Mouse (Mus musculus) left cerebral cortex, postnatal 4 days (tissue): ENCODE results near the gene Wdfy3. TPM values are rescaled to one million over a fixed set of nuclear protein-coding genes. Genes with fewer than 3 reads are reported as not detected.
"Not testable (repeated sequence)": the region's sequence is repeated elsewhere in the genome, so short reads cannot be mapped to it uniquely, and the experiment has no call there.

Experiments used
- DNase-seq: peaks from one replicate; pipeline ENCODE4 v3.0.0-alpha.2; 2022
- intact Hi-C: fragments of 180-260 bp; cut with DNase I; formaldehyde crosslinking; loops from one replicate; pipeline ENCODE4 v1.15.1; 2025
- total RNA-seq, 2 experiments: library from RNA; stranded (reverse); gene quantifications; 2 replicates each; pipeline ENCODE4 v1.2.3; 2021

The Wdfy3 gene
- total RNA-seq, 2 experiments from 2014 or later, result 118 TPM

DNA sequence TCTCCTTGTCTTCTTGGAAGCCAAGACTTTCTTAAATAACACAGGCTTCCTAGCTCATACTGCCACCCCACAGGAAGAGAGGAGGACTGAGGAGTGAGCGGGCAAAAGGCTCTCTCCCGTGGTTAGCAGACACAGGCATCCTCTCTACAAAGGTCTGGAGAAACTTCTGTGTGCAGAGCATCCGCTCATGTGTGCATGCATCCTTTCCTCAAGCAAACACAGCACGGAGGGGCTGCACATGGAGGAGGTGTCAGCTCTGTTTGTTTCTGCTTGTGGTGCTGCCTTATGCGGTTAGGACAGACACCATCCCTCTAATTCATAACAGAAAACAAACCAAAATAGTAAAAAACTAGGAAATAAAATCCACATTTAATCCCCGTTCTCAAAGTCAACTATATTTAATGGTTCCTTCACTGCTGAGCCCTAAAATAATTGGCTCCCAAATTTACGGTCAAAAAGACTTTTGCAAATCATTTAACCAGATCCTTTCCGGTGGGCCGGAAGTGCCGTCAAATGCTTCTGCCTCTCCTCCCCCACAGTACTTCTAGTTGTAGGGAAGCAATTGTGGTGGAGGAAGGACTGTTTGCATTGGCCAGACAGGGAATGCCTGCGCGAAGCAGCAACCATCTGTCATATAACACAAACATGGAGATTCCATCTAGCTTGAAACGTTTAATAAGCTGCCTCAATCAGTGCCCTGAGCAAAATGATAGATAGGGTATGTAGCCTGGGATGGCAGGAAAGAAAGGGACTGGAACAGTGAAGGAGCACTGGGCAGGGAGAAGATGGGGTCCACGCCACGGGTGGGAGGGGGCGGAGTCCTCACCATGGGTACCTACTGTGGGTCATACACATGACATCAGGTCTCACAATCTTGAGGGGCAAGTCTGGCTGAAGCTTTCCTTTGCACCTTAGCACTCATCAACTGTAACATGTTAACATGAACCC is 115.1 kb downstream of the Wdfy3 start:
- no peak for DNase-seq
- intact Hi-C loops, result no loop called here

DNA sequence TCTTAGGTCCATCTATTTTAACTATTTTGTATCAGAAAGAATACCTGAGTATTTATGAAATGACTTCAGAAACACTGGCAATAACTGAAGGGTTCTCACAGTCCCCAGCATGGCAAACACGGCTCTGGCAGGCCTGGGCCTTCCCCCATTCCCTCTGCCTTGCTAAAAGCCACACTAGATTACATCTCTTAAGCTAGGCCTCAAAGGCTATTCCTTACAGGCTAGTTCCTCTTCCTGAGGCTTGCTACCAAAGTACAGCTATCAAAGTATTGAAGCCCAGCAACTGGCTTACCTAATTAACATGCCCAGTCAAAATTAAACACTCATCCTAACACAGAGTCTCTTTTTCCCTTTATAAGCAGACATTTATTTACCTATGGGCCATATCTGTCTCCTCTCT is 117.8 kb downstream of the Wdfy3 start:
- no peak for DNase-seq
- intact Hi-C loops, result no loop called here

DNA sequence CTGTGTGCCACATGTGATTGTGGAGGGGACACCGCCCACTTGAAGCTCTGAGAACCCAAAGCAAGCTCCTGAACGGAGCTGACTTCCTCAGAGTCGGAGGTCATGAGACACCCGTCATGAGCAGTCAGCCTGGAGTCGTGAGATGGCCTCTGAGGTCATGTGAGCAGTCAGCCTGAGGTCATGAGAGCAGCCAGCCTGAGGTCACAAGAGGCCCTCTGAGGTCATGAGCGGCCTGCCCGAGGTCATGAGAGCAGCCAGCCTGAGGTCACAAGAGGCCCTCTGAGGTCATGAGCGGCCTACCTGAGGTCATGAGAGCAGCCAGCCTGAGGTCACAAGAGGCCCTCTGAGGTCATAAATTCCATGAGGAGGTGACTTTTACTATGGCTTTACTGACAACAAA is 120.4 kb downstream of the Wdfy3 start:
- DNase-seq, result no peak
- intact Hi-C loops, result no loop called here

DNA sequence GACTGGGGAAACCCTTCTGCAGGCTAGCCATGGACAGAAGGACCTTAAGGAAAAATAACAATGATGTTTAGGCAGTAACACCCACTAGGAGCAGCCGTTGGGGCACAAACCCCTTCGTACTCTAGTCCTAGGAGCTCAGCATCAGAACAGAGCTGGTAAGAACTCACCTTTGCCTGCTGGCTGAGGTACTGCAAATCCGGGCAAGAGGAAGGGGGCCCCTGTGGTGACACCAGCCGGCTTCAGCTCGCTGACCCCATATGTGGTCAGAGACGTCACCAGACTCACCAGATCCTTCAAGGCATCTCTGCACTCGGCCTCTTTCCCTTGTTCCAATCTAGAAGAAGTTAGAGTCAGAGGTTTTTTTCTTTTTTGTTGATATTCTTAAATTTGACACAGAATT is 121.1 kb downstream of the Wdfy3 start:
- no peak for DNase-seq
- intact Hi-C loops, result no loop called here

DNA sequence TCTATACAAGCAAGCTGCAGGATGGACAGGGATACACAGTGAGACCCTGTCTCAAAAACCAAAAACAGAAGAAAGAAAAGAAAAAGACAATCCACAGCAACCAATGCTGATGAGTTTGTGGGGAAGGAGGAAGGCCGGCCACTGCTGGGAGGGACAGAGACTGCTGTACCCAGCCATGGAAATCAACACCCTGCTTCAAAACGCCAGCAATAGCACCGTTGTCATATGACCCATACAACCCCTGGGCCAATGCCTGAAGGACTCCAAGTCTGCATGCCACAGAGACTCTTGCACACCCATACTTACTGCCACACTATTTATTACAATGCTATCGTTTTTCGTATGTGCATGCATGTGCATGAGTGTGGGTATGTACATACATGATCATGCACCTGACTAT is 124.0 kb downstream of the Wdfy3 start:
- DNase-seq, result no peak
- intact Hi-C loops, result no loop called here

DNA sequence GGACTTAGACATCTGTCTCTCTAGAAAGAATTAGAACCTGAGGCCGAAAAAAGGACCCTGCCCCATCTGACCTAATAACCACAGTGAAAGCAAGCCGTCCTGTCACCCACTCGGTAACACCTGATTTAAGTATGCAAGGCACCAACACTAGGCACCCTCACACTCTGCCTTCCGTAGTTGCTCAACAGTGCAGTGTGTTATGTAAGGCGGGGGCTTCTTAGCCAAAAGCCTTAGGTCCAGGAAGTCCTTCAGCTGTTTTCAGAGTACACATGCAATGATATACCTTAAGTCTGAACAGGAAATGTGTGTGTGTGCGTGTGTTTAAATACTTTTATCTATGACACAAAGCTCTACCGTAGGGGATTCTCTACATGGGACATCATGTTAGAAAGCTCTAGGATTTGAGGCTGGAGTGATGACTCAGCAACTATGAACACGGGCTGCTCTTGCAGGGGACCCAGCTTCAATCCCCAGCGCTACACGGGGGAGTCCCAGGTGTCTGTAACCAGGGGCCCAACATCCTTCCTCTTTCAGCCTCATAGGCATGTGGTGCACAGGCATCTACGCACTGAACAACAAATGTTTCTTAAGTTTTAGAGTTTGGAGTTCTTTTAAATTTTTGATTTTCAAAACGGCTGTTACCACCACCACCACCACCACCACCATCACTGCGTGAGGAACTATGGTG is 131.7 kb downstream of the Wdfy3 start:
- DNase-seq, result no peak
- intact Hi-C loops, result loop anchor here (10.0 kb wide), 1 partner anchor 137 kb away; no protein-coding TSS in a partner anchor

DNA sequence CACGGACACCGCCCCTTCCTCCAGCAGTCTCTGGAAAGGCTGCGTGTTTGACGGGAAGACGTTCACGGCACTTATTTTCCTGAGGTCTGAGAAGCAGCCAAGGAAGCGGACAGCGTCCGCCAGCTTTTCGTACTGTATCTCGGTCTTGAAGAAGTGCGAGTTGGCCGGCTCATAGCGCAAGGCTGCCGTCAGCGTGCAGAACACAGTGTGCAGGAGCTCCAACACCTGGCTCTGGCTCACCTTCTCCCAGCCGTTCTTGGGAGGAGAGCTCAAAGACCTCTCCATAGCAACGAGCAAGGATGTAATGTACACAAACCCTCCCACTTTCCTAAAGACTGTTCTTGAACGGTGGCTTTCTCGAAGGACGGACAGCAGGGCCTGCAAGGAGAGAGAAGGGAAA is 132.4 kb downstream of the Wdfy3 start:
- no peak for DNase-seq
- intact Hi-C loops, result loop anchor here (10.0 kb wide), 1 partner anchor 137 kb away; no protein-coding TSS in a partner anchor

DNA sequence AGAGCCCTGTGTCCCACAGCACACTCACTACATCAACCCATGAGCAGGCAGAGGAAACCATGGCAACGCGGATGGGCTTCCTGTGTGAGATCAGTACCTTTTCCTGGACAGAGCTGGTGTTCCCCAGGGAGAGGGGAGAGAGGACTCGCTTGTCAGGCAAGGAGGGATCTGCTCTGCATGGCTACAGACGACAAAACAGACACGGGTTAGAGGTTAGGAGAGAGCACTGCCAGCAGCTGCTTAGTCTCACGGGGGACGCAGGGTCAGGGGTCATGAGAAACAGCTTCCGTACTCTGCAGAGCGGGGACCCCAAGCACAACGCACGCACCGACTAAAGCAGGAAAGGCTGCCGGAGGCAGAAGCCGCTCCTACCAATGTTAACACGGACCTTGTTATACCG is 133.8 kb downstream of the Wdfy3 start:
- intact Hi-C loops, result loop anchor here (10.0 kb wide), 1 partner anchor 139 kb away; no protein-coding TSS in a partner anchor
- DNase-seq, result no peak

DNA sequence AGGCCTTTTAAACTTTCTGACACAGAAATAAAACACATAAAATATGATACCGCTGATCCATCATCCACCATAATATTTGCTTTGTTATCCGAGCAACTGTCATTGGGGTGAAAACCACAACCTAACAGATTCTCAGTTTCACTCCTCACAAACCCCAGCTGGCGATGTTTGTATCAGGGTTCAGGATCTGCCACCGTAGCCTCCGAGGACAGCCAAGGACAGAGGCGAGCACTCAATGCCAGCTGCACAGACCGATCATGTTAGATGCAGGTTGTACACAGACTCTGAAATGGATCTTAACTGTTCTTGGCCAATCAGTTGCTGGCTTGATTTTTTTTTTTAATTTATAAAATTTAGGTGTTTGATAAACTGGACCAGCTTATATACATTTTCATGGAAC is 135.1 kb downstream of the Wdfy3 start:
- intact Hi-C loops, result loop anchor here (10.0 kb wide), 1 partner anchor 140 kb away; no protein-coding TSS in a partner anchor
- no peak for DNase-seq

DNA sequence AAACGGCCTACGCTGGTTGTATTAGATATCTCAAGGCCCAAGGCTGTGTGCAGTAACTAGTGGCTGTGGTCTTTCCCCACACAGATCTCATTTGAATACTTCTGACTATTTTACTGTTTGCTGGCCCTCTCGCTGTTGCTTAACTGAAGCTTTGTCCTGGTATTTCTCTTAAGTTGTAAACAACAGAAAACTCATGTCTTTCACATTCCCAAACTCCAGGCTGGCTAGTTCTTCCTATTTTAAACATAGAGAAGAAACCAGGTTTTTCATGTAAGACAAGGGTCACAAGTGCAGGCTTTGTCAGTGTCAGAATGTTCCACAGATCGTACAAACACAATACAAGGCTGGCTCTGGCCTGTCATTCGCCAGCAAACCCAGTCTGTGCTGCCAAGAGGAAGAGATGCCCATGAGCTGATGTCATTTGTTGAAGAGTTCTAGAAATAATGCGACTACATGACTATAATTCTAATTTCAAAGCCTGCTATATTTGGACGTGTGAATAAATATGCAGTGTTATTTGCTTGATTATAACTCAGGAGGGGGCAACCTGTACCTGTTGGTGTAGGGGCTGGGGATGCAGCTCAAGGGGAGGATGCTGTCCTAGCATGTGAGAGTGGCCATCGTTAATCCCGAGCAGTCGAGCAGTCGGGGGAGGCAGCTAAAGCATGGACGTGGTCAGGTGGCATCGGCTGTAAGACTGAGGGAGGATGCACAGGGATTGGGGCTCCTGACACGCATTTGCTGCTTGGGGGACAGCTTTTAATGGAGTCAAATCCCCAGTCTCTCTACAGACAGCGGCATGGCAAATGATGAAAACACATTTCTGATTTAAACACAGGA is 136.5 kb downstream of the Wdfy3 start:
- no peak for DNase-seq
- intact Hi-C loops, result loop anchor here (10.0 kb wide), 1 partner anchor 142 kb away; no protein-coding TSS in a partner anchor

DNA sequence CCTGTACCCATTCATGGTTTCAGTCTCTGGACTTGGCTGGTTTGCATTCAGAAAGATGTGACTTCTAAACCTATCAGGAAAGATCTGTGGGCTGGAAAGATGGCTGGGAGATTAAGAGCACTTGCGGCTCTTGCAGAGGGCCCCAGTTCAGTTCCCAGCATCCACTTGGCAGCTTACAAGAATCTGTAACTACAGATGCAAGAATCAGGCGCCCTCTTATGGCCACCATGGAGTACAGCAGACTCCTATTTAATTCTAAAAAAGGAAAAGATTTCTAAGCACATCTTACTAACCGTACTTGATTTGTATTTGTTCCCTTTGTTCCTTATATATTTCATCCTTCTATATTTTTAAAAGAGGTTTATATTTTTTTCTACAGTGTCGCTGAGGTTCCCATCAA is 137.7 kb downstream of the Wdfy3 start:
- DNase-seq, result no peak
- intact Hi-C loops, result loop anchor here (10.0 kb wide), 1 partner anchor 143 kb away; no protein-coding TSS in a partner anchor

DNA sequence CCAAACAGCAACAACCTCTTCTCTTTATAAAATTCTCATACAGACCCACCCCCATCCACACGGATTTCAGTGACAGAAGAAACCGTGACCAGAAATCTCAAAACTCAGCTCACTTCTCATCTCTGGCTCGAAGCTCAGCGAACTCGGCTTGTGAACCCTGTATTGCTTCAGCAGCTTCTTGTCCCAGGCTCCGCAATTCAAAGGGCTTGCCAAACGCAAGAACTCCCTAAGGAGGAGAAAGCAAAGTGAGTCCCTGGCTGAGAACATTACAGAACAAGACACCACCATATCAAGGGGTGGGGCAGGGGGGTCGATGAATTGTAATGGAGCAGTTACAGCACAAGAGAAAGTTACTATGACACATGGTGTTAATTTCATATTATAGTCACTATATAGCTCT is 143.4 kb downstream of the Wdfy3 start:
- no peak for DNase-seq
- intact Hi-C loops, result no loop called here

DNA sequence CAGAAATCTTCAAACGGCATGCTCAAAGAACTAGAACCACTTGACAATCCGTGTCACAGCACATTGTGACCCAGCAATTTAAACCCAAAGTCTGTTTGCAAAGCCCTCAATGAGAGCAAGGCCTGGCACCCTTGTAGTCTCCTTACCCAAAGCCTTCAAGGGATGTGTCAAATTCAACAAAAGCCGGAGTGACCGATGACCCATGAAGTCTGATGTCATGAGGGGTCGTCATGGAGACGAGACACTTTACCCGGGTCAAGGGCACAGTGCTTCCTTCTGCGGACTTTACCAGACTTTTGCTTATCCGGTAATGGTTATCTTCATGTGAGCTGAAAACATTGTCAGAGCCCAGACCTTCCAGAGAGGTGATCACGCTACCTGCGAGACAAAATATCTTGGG is 146.0 kb downstream of the Wdfy3 start:
- no peak for DNase-seq
- intact Hi-C loops, result no loop called here

DNA sequence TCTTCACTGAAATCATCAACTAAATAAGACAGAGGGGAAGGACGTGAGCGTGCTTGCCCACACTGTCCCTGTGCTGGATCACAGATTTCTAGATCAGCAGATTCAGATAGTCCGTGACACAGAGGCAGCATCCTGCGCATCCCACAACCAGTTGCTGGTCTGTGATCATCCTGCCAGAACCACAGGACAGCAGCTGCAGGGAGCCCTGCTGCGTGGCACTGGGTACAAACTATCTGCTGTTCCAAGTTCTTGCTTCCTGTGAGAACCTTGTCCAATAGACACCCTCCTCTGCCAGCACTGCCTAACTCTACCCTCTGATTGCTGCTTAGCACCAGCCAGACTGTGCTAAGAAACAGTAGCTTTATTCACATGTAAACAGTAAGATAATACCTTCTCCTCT is 150.2 kb downstream of the Wdfy3 start:
- intact Hi-C loops, result no loop called here
- DNase-seq, result no peak

DNA sequence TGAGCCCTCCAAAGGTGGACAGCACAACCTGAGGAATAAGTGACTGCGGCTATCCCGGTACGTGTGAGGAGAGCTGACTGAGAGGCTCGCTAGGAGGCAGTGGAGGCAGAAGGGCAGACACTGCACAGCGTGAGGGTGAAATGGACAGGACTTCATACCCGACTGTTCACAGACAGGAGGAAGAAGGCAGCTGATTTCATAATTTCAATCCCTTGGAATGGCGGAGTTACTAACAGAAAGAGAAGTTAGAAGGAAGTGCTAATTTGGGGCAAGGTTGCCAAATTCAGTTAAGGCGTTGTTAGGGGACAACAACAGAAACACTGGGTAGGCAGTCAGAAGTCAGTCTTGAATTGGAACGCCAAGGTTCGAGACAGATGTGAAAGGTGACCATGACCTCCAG is 160.3 kb downstream of the Wdfy3 start:
- no peak for DNase-seq
- intact Hi-C loops, result no loop called here

DNA sequence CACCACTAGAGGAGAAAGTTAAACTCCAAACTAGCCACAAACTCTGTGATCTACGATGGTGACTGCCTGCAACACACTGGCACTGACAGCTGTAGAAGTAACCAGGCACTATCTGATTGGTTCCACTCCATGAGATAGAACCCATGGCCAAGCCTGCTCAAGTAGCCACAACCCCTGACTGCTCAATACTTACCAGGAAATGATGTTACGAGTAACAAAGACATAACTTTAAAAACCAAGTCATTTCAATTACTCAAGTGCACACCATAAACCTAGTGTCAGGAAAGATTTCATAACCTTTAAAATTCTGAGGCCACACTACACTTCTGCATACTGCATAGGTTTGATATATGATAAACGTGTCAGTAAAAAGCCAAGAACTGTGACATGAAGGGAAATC is 164.1 kb downstream of the Wdfy3 start:
- intact Hi-C loops, result no loop called here
- no peak for DNase-seq

DNA sequence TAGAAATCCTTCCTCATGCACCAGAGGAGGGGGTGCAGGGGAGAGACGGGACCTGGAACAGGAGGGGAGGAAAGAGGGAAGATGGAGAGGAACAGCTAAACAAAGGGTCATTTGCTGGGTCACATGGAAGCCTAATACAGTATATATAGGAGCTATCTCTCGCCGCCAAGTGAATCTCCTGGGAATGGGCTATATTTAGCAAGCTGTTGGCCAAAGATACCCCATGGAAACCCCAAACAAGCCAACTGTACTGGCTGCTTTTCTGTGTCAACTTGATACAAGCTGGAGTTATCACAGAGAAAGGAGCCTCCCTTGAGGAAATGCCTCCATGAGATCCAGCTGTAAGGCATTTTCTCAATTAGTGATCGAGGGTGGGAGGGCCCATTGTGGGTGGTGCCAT is 164.9 kb downstream of the Wdfy3 start:
- DNase-seq, result not testable (repeated sequence)
- intact Hi-C loops, result loop anchor here (5.0 kb wide), 1 partner anchor 38 kb away; no protein-coding TSS in a partner anchor

DNA sequence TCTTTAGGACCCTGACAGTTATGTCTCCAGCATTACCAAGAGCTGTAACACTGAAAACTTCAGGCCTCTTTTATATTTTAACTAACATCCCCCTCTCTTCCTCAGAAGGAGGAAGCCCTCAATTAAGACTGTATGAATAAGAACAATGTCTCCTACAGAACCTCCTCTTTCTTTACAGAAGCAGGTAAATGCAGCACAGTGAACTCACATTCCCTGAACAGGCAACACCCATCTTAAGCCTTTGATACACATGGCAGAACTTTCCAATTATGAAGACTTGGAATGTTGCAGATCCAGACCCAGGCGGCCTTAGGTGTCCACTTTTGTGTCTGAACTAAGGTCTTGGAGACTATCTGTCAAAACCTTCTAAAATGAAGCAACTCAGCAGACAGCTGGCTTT is 167.0 kb downstream of the Wdfy3 start:
- intact Hi-C loops, result loop anchor here (5.0 kb wide), 1 partner anchor 35 kb away; no protein-coding TSS in a partner anchor

DNA sequence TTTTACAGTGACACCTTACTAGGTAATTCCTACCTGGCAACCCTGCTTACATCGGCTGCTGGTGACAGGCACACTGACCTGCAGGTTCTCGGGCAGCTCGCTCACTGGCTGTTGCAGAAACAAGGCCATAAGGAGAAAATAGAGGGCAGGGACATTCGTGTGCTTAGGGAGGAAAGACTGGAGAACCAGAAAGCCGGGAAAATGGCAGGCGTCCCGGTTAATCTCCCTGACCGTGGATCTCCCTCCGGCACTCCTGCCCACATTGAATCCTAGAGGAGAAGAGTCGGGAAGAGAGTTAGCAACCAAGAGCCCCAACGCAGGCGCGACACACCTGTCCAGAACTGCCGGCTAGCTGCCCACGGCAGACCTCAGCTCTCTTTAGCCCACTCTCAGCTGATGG is 169.7 kb downstream of the Wdfy3 start:
- no peak for DNase-seq
- intact Hi-C loops, result loop anchor here (5.0 kb wide), 1 partner anchor 33 kb away; no protein-coding TSS in a partner anchor

More for the DNA sequence above, 167.0 kb downstream of the Wdfy3 start:
- no peak for DNase-seq

DNA sequence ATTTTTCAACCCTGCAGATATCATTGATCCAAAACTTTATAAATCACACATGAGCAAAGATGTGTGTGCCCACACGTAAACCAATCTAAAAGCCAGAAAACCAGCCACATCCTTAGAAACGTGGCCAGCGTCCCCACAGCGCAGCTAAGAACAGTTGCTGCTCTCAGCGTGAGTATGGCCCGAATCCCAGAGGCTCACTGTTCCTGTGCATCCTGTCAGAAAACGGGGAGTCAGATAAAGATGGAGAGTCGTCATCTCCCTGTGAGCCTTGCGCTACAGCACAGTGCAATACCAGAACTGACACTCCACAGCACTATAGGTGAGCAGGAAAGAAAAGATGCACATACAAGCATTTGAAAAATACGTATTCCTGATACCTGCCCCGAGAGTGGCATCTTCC is 172.9 kb downstream of the Wdfy3 start:
- intact Hi-C loops, result no loop called here

More for the DNA sequence above, 172.9 kb downstream of the Wdfy3 start:
- peak; percentile 57 for DNase-seq
